Mouse (Mus musculus): ENCODE data around the gene Gm8890. TPM values are rescaled to one million over a fixed set of nuclear protein-coding genes. Genes with fewer than 3 reads are reported as not detected.
"Not testable (repeated sequence)": the region's sequence is repeated elsewhere in the genome, so short reads cannot be mapped to it uniquely, and the experiment has no call there.

The Gm8890 gene
- not detected for total RNA-seq (2021)

GRCm38 (mm10) chr5:11255733-11256132 lies at the start of gene Gm8890:
Gene Gm8890 (plus strand): TSS chr5:11256033.
- DNase-seq (ENCODE audit: extremely low spot score in 1 of 2, low spot score in 2 of 2); intact Hi-C loops (cut with DNase I): not testable (repeated sequence)

GRCm38 (mm10) chr5:11256221-11256620 lies 388 bp downstream of the Gm8890 start:
- DNase-seq (ENCODE audit: extremely low spot score in 1 of 2, low spot score in 2 of 2); intact Hi-C loops (cut with DNase I): not testable (repeated sequence)

Other genes with a start within 250 kb of the Gm8890 start
- not detected for gene Gm8879, start 128.4 kb upstream of the Gm8890 start, total RNA-seq (2021)
- not detected for gene Gm5861, start 73.0 kb upstream of the Gm8890 start, total RNA-seq (2021)
- not detected for gene Speer1, start 85.5 kb downstream of the Gm8890 start, total RNA-seq (2021)
- not detected for gene Gm8897, start 160.4 kb downstream of the Gm8890 start, total RNA-seq (2021)
- gene Gm8906, start 246.7 kb downstream of the Gm8890 start, total RNA-seq (2021) = not detected

All from left cerebral cortex, postnatal 10 days (tissue).